Comparison of ENCODE assay signal across 8 mouse cellular contexts in genomic region chr2:101525503-101526381, GRCm38 (mm10).
DNase-seq lines count a peak whose midpoint lies in the region; ATAC-seq and TF ChIP-seq lines count a peak whose summit lies in the region.
"Had no signal": no experiment of that assay in that cellular context is flagged by ENCODE, and none has a peak within 500 bp of the region (broad histone marks: within the 10 kb centered on the region; RNA-seq: fewer than 3 reads in every experiment).

No protein-coding gene starts in this region.

- dilution Hi-C loops in CH12.LX (cut with MboI; ENCODE audit: extremely low pct_ligation_motif_present, extremely low pct_unique_long_range_greater_than_20kb, low sequenced_read_pairs): no loop called here

- H3K4me1 ChIP-seq in CH12.LX (ENCODE audit: control insufficient read depth in 1 of 2, insufficient read depth in 2 of 2): peaks cover 0 to under 1% of the 10 kb centered on the region in 2 experiments; a peak in 1 of 4 replicates
- H3K4me1 ChIP-seq in forebrain, postnatal 0 days (ENCODE audit: insufficient read depth): no peaks in the 10 kb centered on the region
- no peaks in the 10 kb centered on the region for H3K4me1 ChIP-seq in midbrain, embryonic 12.5 days
- H3K4me1 ChIP-seq: stomach, embryonic 15.5 days had no signal

- peak; percentile 85 for TF ChIP-seq RAD21 in CH12.LX (IDR thresholded peaks at IDR 0.05; ENCODE audit: low read depth, low read length)

- TF ChIP-seq CTCF in CH12.LX (conservative IDR thresholded peaks at IDR 0.05 in 1 of 2, IDR thresholded peaks at IDR 0.05 in 1 of 2; ENCODE audit: low read depth in 2 of 2, low read length in 2 of 2): peak; percentile 50 to 82; a peak in 3 of 4 replicates
- TF ChIP-seq CTCF in forebrain, postnatal 0 days (IDR thresholded peaks at IDR 0.05; ENCODE audit: low read depth): peak; percentile 87

- H3K9ac ChIP-seq in CH12.LX (ENCODE audit: insufficient read depth, low read depth): no peak overlapping the region
- no peak overlapping the region for H3K9ac ChIP-seq in forebrain, postnatal 0 days
- H3K9ac ChIP-seq in midbrain, embryonic 12.5 days (replicated peaks): no peak overlapping the region
- H3K9ac ChIP-seq: stomach, embryonic 15.5 days had no signal

- in situ Hi-C loops in CH12.LX (cut with MboI; ENCODE audit: low pct_ligation_motif_present, low pct_unique_long_range_greater_than_20kb, low sequenced_read_pairs): no loop called here

- DNase-seq in 416B (ENCODE audit: low read depth) (peak; percentile 63), CH12.LX (ENCODE audit: extremely low read depth) (peak; percentile 55)
- DNase-seq in forebrain, postnatal 0 days: peak; percentile 91
- DNase-seq in layer of hippocampus, adult 9-10 months (ENCODE audit: low spot score): peak; percentile 54
- peak; percentile 68 for DNase-seq in thymus, postnatal 4 days

- no peak for TF ChIP-seq EP300 in CH12.LX (IDR thresholded peaks at IDR 0.05; ENCODE audit: low read length)

- peaks cover 3% of the 10 kb centered on the region for H3K27me3 ChIP-seq in CH12.LX (replicated peaks)
- H3K27me3 ChIP-seq in forebrain, postnatal 0 days (ENCODE audit: insufficient read depth, low read length): no peaks in the 10 kb centered on the region
- no peaks in the 10 kb centered on the region for H3K27me3 ChIP-seq in midbrain, embryonic 12.5 days
- H3K27me3 ChIP-seq: stomach, embryonic 15.5 days had no signal

- no peaks in the 10 kb centered on the region for H3K9me3 ChIP-seq in CH12.LX (replicated peaks; ENCODE audit: low read length)
- no peaks in the 10 kb centered on the region for H3K9me3 ChIP-seq in forebrain, postnatal 0 days (ENCODE audit: low read length)
- H3K9me3 ChIP-seq in midbrain, embryonic 12.5 days: no peaks in the 10 kb centered on the region
- H3K9me3 ChIP-seq: stomach, embryonic 15.5 days had no signal

- no peaks in the 10 kb centered on the region for H3K36me3 ChIP-seq in CH12.LX (replicated peaks in 1 of 2; ENCODE audit: control insufficient read depth in 1 of 2, insufficient read depth in 1 of 2, low read length in 1 of 2)
- no peaks in the 10 kb centered on the region for H3K36me3 ChIP-seq in forebrain, postnatal 0 days (ENCODE audit: insufficient read depth)
- no peaks in the 10 kb centered on the region for H3K36me3 ChIP-seq in midbrain, embryonic 12.5 days
- H3K36me3 ChIP-seq: stomach, embryonic 15.5 days had no signal

- no peak for TF ChIP-seq POLR2A in CH12.LX (IDR thresholded peaks at IDR 0.05; ENCODE audit: low read depth, low read length)

- no peak overlapping the region for H3K4me2 ChIP-seq in CH12.LX (ENCODE audit: insufficient read depth, low read depth, poor library complexity, severe bottlenecking)
- H3K4me2 ChIP-seq in forebrain, postnatal 0 days (ENCODE audit: low read depth): no peak overlapping the region
- H3K4me2 ChIP-seq in midbrain, embryonic 12.5 days (replicated peaks): no peak overlapping the region
- H3K4me2 ChIP-seq: stomach, embryonic 15.5 days had no signal

- H3K4me3 ChIP-seq in CH12.LX (replicated peaks in 1 of 3; ENCODE audit: low read depth in 2 of 3, low read length in 2 of 3, poor library complexity in 1 of 3): no peak overlapping the region
- H3K4me3 ChIP-seq in forebrain, postnatal 0 days (ENCODE audit: low read depth, low read length): no peak overlapping the region
- H3K4me3 ChIP-seq in midbrain, embryonic 12.5 days: no peak overlapping the region
- H3K4me3 ChIP-seq: stomach, embryonic 15.5 days had no signal

- 69% methylated on average over 6 of the region's 6 CpGs for WGBS in forebrain, postnatal 0 days
- WGBS in midbrain, embryonic 12.5 days: 69% methylated on average over 6 of the region's 6 CpGs

- no peak overlapping the region for H3K27ac ChIP-seq in CH12.LX (ENCODE audit: insufficient read depth, low read depth)
- no peak overlapping the region for H3K27ac ChIP-seq in forebrain, postnatal 0 days (ENCODE audit: low read depth, low read length)
- H3K27ac ChIP-seq in midbrain, embryonic 12.5 days (replicated peaks): no peak overlapping the region
- H3K27ac ChIP-seq: stomach, embryonic 15.5 days had no signal

- no peaks in the 10 kb centered on the region for H3K79me2 ChIP-seq in CH12.LX (replicated peaks; ENCODE audit: control insufficient read depth, extremely low read depth, insufficient read depth, poor library complexity, severe bottlenecking)

- peak; percentile 68 for ATAC-seq in cerebellum, adult (ENCODE audit: insufficient number of reproducible peaks, low FRiP score, low TSS enrichment)
- ATAC-seq in forebrain, postnatal 0 days: peak; percentile 67
- peak; percentile 56 for ATAC-seq in midbrain, embryonic 12.5 days (ENCODE audit: low FRiP score, low read depth)

TF ChIP-seq in CH12.LX, 34 proteins besides CTCF, POLR2A, EP300 and RAD21:
- TF ChIP-seq PAX5 (IDR thresholded peaks at IDR 0.05; ENCODE audit: low read length) (no peak), RCOR1 (conservative IDR thresholded peaks at IDR 0.05; ENCODE audit: low read depth, low read length) (no peak), ZMIZ1 (IDR thresholded peaks at IDR 0.05; ENCODE audit: low read depth, low read length) (no peak), MXI1 (IDR thresholded peaks at IDR 0.05; ENCODE audit: low read depth, low read length) (no peak), GABPA (IDR thresholded peaks at IDR 0.05; ENCODE audit: insufficient replicate concordance, low read depth, low read length) (no peak), SMC3 (IDR thresholded peaks at IDR 0.05; ENCODE audit: low read depth, low read length) (peak; percentile 70), ETS1 (conservative IDR thresholded peaks at IDR 0.05; ENCODE audit: low read depth, low read length) (no peak), ZC3H11A (IDR thresholded peaks at IDR 0.05; ENCODE audit: low read depth, low read length) (peak; percentile 12; the same call in 1 of the 2 replicates)
